Mouse (Mus musculus): ENCODE measurements around the gene Exoc3l2. TPM values are rescaled to one million over a fixed set of nuclear protein-coding genes. Genes with fewer than 3 reads are reported as not detected.

The Exoc3l2 gene
- polyA plus RNA-seq, 1 experiment, result not detected

DNA sequence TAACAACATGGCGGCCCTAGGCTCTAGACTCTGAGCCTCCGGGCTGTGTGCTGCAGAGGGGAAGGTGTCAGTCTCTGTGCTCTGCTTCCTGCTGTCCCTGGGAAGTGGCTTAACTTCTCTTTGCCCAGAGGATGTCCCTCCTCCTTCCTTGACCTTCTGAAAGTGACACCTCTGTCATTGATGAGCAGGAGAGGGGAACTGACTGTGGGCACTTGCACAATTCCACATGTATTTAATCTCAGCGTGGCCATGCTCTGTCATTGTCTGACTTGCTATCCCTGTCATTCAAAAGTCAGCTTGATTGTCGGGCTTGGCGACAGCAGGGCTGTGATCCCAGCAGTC is 33.1 kb downstream of the Exoc3l2 start:
- Histone ChIP-seq H3K27me3 (ENCODE audit: control insufficient read depth, insufficient read depth, insufficient read length) (peaks cover 47% of the 10 kb centered on the region), H3ac (ENCODE audit: control insufficient read depth, insufficient read length) (no peak overlapping the region)

DNA sequence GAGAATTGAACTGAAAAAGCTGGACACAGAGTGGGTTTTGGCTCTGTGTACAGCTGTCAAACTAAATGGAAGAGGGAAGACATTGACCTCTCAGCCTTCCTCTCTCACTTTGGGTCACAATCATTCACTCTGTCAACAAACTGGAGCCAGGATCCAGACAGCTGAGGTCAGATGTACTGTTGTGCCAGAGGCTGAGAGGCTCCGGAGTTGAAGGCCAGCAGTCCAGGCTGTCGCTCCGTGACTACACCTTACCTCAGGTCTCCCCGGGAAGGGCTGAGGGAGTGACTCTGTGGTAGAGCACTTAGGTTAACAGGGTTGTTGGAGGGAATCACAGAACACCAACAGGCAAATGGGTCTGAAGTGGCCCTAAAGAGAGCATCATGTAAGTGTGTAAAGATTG is 35.2 kb downstream of the Exoc3l2 start:
- H3K36me3 ChIP-seq (ENCODE audit: control insufficient read depth, insufficient read depth), result no peaks in the 10 kb centered on the region
- TF ChIP-seq TCF12 (IDR thresholded peaks at IDR 0.05; ENCODE audit: insufficient read depth, poor library complexity, severe bottlenecking) (no peak), SRF (IDR thresholded peaks at IDR 0.05; ENCODE audit: control insufficient read depth, insufficient read length, low read depth) (no peak), MYOG (IDR thresholded peaks at IDR 0.05; ENCODE audit: control insufficient read depth in 1 of 3, insufficient read depth in 1 of 3, insufficient read length in 2 of 3, low read depth in 2 of 3) (no peak), USF1 (IDR thresholded peaks at IDR 0.05; ENCODE audit: low read depth) (no peak), E2F4 (IDR thresholded peaks at IDR 0.05; ENCODE audit: insufficient read depth) (no peak), MYOD1 (IDR thresholded peaks at IDR 0.05; ENCODE audit: control insufficient read depth in 1 of 3, insufficient read length in 2 of 3, low read depth in 2 of 3) (no peak), REST (IDR thresholded peaks at IDR 0.05; ENCODE audit: insufficient read depth, insufficient read length) (no peak), TCF3 (IDR thresholded peaks at IDR 0.05; ENCODE audit: insufficient read length, low read depth) (no peak), CEBPB (IDR thresholded peaks at IDR 0.05; ENCODE audit: insufficient read depth, poor library complexity, severe bottlenecking) (no peak), POLR2A (IDR thresholded peaks at IDR 0.05; ENCODE audit: insufficient read length, low read depth) (no peak), POLR2AphosphoS2 (IDR thresholded peaks at IDR 0.05; ENCODE audit: insufficient read length, low read depth) (no peak), MAX (IDR thresholded peaks at IDR 0.05; ENCODE audit: low read depth) (no peak)
- H3K4me3 ChIP-seq, result no peak overlapping the region
- H3K27me3 ChIP-seq (ENCODE audit: control insufficient read depth, insufficient read depth, insufficient read length), result peaks cover 29% of the 10 kb centered on the region
- H3ac ChIP-seq (ENCODE audit: control insufficient read depth, insufficient read length), result no peak overlapping the region
- H3K79me2 ChIP-seq (ENCODE audit: control insufficient read depth, insufficient read depth), result no peaks in the 10 kb centered on the region
- H3K4me2 ChIP-seq (ENCODE audit: low read depth), result no peak overlapping the region

More for the DNA sequence above, 33.1 kb downstream of the Exoc3l2 start:
- no peak for TF ChIP-seq CEBPB (IDR thresholded peaks at IDR 0.05; ENCODE audit: insufficient read depth, poor library complexity, severe bottlenecking)
- H3K4me2 ChIP-seq (ENCODE audit: low read depth), result no peak overlapping the region
- H3K79me2 ChIP-seq (ENCODE audit: control insufficient read depth, insufficient read depth), result no peaks in the 10 kb centered on the region
- no peak overlapping the region for H3K4me3 ChIP-seq
- no peaks in the 10 kb centered on the region for H3K36me3 ChIP-seq (ENCODE audit: control insufficient read depth, insufficient read depth)

DNA sequence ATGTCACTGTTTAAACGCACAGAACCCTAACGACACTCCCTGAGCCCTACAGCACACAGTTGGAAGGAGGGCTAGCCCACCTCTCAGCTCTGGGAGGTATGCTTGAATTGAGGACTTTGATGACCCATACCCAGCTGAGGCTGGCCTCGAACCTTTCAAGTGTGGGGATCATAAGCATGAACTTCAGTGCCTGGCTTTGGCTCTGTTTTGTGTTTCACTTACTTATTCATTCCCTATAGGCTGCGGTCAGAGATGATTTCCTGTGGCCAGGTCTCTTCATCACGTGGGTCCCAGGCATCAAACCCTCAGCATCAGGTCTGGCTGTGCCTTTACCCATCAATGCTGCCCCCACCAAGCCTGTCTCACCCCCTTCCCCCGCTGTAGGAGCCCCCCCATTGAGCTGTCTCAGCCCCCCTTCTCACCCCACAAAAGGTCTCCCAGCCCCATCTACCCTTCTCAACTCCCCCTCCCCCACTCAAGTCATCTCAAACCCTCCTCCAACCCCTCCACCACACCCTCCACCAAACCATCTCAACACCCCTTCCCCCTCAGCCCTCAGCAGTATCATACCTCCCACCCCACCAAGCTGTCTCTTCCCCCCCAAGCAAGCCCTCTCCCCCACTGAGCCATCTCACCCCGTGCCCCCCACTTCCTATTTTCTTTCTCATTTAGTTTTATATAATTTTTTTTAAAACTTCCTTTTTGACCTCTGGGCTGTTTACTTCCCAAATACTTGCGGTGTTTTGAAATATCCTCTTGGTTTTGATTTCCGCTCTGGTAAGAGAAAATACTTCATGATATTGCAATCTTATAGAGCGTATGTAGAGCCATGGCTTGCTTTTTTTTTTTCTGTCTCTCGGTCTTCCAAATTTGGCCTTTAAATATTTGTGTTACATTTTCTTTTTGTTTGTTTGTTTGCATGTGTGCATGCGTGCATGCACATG is 37.6 kb downstream of the Exoc3l2 start:
- H3K79me2 ChIP-seq (ENCODE audit: control insufficient read depth, insufficient read depth), result no peaks in the 10 kb centered on the region
- no peak overlapping the region for H3K4me2 ChIP-seq (ENCODE audit: low read depth)
- no peaks in the 10 kb centered on the region for H3K36me3 ChIP-seq (ENCODE audit: control insufficient read depth, insufficient read depth)
- H3K4me3 ChIP-seq, result no peak overlapping the region
- TF ChIP-seq MYOG (IDR thresholded peaks at IDR 0.05; ENCODE audit: control insufficient read depth in 1 of 3, insufficient read depth in 1 of 3, insufficient read length in 2 of 3, low read depth in 2 of 3), result no peak
- TF ChIP-seq TCF3 (IDR thresholded peaks at IDR 0.05; ENCODE audit: insufficient read length, low read depth), result no peak
- TF ChIP-seq E2F4 (IDR thresholded peaks at IDR 0.05; ENCODE audit: insufficient read depth), result no peak
- TF ChIP-seq MAX (IDR thresholded peaks at IDR 0.05; ENCODE audit: low read depth), result no peak
- no peak for TF ChIP-seq POLR2A (IDR thresholded peaks at IDR 0.05; ENCODE audit: insufficient read length, low read depth)
- TF ChIP-seq USF1 (IDR thresholded peaks at IDR 0.05; ENCODE audit: low read depth), result no peak
- no peak for TF ChIP-seq REST (IDR thresholded peaks at IDR 0.05; ENCODE audit: insufficient read depth, insufficient read length)
- no peak for TF ChIP-seq CEBPB (IDR thresholded peaks at IDR 0.05; ENCODE audit: insufficient read depth, poor library complexity, severe bottlenecking)
- no peak for TF ChIP-seq MYOD1 (IDR thresholded peaks at IDR 0.05; ENCODE audit: control insufficient read depth in 1 of 3, insufficient read length in 2 of 3, low read depth in 2 of 3)
- no peak for TF ChIP-seq POLR2AphosphoS2 (IDR thresholded peaks at IDR 0.05; ENCODE audit: insufficient read length, low read depth)
- no peak for TF ChIP-seq TCF12 (IDR thresholded peaks at IDR 0.05; ENCODE audit: insufficient read depth, poor library complexity, severe bottlenecking)
- TF ChIP-seq SRF (IDR thresholded peaks at IDR 0.05; ENCODE audit: control insufficient read depth, insufficient read length, low read depth), result no peak
- peaks cover 18% of the 10 kb centered on the region for H3K27me3 ChIP-seq (ENCODE audit: control insufficient read depth, insufficient read depth, insufficient read length)
- H3ac ChIP-seq (ENCODE audit: control insufficient read depth, insufficient read length), result no peak overlapping the region

DNA sequence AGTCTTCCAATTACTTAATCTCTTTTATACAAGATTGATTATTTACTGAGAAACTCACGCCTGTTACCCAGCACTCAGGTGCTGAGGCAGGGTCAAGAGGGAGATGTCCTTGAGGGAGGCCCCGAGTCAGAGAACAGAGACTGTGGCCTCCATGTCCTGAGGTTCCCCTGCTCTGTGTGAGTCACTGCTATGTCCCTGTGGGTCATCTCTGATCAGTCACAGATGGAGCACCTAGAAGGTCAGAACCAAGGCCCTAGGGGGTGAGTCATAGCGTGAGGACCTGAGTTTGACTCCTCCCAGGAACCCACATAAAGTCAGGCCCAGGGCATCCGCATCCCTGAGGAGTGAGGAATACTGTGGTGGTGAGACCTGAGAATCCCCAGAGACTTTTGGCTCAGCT is 38.5 kb downstream of the Exoc3l2 start:
- Histone ChIP-seq H3K27me3 (ENCODE audit: control insufficient read depth, insufficient read depth, insufficient read length) (peaks cover 8% of the 10 kb centered on the region), H3K79me2 (ENCODE audit: control insufficient read depth, insufficient read depth) (no peaks in the 10 kb centered on the region), H3K36me3 (ENCODE audit: control insufficient read depth, insufficient read depth) (no peaks in the 10 kb centered on the region), H3K4me3 (no peak overlapping the region), H3ac (ENCODE audit: control insufficient read depth, insufficient read length) (no peak overlapping the region), H3K4me2 (ENCODE audit: low read depth) (no peak overlapping the region)
- no peak for TF ChIP-seq REST (IDR thresholded peaks at IDR 0.05; ENCODE audit: insufficient read depth, insufficient read length)
- TF ChIP-seq TCF3 (IDR thresholded peaks at IDR 0.05; ENCODE audit: insufficient read length, low read depth), result no peak
- TF ChIP-seq POLR2A (IDR thresholded peaks at IDR 0.05; ENCODE audit: insufficient read length, low read depth), result no peak
- no peak for TF ChIP-seq TCF12 (IDR thresholded peaks at IDR 0.05; ENCODE audit: insufficient read depth, poor library complexity, severe bottlenecking)
- TF ChIP-seq USF1 (IDR thresholded peaks at IDR 0.05; ENCODE audit: low read depth), result no peak
- no peak for TF ChIP-seq SRF (IDR thresholded peaks at IDR 0.05; ENCODE audit: control insufficient read depth, insufficient read length, low read depth)
- no peak for TF ChIP-seq MYOD1 (IDR thresholded peaks at IDR 0.05; ENCODE audit: control insufficient read depth in 1 of 3, insufficient read length in 2 of 3, low read depth in 2 of 3)
- TF ChIP-seq CEBPB (IDR thresholded peaks at IDR 0.05; ENCODE audit: insufficient read depth, poor library complexity, severe bottlenecking), result no peak
- no peak for TF ChIP-seq E2F4 (IDR thresholded peaks at IDR 0.05; ENCODE audit: insufficient read depth)
- TF ChIP-seq MYOG (IDR thresholded peaks at IDR 0.05; ENCODE audit: control insufficient read depth in 1 of 3, insufficient read depth in 1 of 3, insufficient read length in 2 of 3, low read depth in 2 of 3), result no peak
- no peak for TF ChIP-seq POLR2AphosphoS2 (IDR thresholded peaks at IDR 0.05; ENCODE audit: insufficient read length, low read depth)
- no peak for TF ChIP-seq MAX (IDR thresholded peaks at IDR 0.05; ENCODE audit: low read depth)

Measured in myocyte (in vitro differentiated cells).